Mouse (Mus musculus): ENCODE results near the gene Rps15. TPM values are rescaled to one million over a fixed set of nuclear protein-coding genes. Genes with fewer than 3 reads are reported as not detected.

Rps15 gene
- total RNA-seq, 2 experiments from 2014 or later: 733 to 857 TPM

DNA sequence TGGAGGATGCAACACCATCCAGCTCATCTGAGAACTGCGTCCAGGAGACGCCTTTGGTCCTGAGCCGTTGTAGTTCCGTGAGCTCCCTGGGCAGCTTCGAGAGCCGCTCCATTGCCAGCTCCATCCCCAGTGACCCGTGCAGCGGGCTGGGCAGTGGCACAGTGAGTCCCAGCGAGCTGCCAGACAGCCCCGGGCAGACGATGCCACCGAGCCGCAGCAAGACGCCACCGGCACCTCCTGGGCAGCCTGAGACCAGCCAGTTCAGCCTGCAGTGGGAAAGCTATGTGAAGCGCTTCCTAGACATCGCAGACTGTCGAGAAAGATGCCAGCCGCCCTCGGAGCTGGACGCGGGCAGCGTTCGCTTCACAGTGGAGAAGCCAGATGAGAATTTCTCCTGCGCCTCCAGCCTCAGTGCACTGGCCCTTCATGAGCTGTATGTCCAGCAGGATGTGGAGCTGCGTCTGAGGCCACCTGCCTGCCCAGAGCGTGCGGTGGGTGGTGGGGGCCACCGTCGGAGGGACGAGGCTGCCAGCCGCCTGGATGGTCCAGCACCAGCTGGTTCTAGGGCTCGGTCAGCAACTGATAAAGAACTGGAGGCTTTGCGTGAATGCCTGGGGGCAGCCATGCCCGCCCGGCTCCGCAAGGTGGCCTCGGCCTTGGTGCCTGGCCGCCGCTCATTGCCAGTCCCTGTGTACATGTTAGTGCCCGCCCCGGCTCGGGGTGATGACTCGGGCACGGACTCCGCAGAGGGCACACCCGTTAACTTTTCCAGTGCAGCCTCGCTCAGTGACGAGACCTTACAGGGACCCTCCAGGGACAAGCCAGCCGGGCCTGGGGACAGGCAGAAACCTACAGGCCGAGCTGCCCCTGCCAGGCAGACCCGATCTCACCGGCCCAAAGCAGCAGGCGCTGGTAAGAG, 20.6 kb downstream of the Rps15 start:
- peak in 1 of 2 experiments; percentile 54 for DNase-seq (ENCODE audit: low spot score in 2 of 2)

DNA sequence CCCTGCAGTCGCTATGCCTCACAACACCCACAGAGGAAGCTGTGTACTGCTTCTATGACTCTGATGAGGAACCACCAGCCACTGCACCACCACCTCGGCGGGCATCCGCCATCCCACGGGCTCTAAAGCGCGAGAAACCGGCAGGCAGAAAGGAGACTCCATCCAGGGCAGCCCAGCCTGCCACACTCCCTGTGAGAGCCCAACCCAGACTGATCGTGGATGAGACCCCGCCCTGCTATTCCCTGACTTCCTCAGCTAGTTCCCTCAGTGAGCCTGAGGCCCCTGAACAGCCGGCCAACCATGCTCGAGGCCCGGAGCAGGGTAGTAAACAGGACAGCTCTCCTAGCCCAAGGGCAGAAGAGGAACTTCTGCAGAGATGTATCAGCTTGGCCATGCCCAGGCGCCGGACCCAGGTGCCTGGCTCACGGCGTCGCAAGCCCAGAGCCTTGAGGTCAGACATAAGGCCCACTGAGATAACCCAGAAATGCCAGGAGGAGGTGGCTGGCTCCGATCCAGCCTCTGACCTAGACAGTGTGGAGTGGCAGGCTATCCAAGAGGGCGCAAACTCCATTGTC, 21.5 kb downstream of the Rps15 start:
- DNase-seq (ENCODE audit: low spot score in 2 of 2): no peak

DNA sequence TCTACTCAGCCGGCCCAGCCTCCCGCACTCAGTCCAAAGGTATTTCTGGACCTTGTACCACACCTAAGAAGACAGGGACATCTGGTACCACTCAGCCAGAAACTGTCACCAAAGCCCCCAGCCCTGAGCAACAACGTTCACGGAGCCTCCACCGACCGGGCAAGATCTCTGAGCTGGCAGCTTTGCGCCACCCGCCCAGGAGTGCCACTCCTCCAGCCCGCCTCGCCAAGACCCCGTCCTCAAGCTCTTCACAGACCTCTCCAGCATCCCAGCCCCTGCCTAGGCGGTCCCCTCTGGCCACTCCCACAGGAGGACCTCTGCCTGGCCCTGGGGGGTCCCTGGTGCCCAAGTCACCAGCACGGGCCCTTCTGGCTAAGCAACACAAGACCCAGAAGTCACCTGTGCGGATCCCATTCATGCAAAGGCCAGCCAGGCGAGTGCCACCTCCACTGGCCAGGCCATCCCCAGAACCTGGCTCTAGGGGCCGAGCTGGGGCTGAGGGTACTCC, 22.3 kb downstream of the Rps15 start:
- DNase-seq (ENCODE audit: low spot score in 2 of 2): no peak

DNA sequence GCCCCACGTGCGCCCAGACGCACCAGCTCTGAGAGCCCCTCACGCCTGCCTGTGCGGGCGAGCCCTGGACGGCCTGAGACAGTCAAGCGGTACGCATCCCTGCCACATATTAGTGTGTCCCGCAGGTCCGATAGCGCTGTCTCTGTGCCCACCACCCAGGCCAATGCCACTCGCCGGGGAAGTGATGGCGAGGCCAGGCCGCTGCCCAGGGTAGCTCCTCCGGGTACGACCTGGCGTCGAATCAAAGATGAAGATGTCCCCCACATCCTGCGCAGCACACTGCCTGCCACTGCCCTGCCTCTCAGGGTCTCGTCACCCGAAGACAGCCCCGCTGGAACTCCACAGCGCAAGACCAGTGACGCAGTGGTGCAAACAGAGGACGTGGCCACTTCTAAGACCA, 23.1 kb downstream of the Rps15 start:
- DNase-seq (ENCODE audit: low spot score in 2 of 2): no peak

DNA sequence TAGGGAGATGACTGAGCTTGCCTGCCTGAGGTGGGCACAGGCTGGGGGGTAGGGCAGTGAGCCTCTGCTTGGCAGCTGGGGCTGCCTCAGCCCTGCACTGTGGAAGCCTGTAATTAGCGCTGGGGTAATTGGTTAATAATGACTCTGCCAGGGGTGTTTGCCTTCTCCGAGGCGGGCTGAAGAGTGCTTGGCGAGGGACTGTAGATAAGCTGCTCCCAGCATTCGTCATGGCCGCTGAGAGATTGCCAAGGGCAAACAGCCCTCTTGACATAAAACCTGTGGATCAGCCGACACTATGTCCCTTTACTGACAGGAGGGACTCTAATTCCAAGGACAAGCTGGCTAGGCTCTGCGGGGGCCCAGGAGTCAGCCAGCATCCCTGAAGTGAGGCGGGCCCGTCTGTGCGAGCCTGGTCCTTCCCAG, 24.1 kb downstream of the Rps15 start:
- peak in 1 of 2 experiments; percentile 47 for DNase-seq (ENCODE audit: low spot score in 2 of 2)

- DNase-seq (ENCODE audit: low spot score in 2 of 2): no peak
Measured at GRCm38 (mm10) chr10:80317011-80317410, 24.8 kb downstream of the Rps15 start.

DNA sequence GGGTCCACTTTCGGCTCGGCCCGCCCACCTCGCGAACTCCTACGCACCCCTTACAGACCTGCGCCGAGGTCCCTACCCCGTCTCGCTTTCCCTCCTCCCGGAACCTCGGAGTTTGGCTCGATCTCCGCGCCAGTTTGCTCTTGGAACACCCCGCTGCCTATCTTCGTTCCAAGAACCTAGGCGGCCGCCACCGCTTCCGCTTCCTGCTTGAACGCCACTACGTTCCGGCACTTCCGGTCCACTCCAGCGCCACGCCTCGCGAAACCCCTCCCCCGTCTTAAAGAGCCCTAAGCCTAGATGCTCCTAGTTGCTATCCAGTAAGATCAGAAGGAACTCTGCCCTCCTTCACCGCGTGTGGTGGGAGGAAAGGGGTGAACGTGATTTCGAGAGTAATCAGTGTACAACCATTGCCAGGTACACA, 28.1 kb downstream of the Rps15 start, which contains the start of gene 2310011J03Rik:
Gene 2310011J03Rik (minus strand): TSS at position 198 of the 421 bp plus-strand sequence.
- DNase-seq (ENCODE audit: low spot score in 2 of 2): peak; percentile 88 to 89

DNA sequence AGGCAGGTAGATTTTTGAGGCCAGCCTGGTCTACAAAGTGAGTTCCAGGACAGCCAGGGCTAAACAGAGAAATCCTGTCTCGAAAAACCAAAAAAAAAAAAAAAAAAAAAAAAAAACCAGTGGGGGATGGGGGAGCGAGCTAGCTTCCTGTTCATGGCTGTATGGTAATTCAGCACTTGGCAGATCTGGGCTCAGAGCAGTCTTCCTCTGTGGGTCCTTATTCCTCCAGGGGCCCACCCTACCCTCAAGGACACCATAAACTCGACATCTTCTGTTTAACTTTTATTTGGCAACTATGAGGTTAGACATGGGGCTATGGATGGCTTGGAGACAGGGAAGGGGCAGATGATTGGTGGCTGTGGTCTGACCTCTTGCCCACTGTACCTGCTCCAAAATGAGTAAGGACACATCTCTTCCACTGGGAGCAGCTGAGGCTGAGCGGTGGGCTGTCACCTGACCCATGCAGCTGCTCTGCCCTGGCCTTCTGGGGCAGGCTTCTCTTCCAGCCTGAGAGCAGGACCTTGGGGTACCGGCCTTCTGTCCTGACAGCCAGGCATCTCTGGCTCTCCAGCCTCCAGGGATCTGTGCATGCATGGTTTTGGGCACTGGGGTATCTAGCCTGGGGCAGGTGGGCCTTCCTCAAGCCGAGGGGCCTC, 28.9 kb downstream of the Rps15 start:
- no peak for DNase-seq (ENCODE audit: low spot score in 2 of 2)

- DNase-seq (ENCODE audit: low spot score in 2 of 2): no peak
Measured at GRCm38 (mm10) chr10:80321670-80322581, 29.7 kb downstream of the Rps15 start.

- peak in 1 of 2 experiments; percentile 46 for DNase-seq (ENCODE audit: low spot score in 2 of 2)
Measured at GRCm38 (mm10) chr10:80322811-80323211, 30.6 kb downstream of the Rps15 start.

DNA sequence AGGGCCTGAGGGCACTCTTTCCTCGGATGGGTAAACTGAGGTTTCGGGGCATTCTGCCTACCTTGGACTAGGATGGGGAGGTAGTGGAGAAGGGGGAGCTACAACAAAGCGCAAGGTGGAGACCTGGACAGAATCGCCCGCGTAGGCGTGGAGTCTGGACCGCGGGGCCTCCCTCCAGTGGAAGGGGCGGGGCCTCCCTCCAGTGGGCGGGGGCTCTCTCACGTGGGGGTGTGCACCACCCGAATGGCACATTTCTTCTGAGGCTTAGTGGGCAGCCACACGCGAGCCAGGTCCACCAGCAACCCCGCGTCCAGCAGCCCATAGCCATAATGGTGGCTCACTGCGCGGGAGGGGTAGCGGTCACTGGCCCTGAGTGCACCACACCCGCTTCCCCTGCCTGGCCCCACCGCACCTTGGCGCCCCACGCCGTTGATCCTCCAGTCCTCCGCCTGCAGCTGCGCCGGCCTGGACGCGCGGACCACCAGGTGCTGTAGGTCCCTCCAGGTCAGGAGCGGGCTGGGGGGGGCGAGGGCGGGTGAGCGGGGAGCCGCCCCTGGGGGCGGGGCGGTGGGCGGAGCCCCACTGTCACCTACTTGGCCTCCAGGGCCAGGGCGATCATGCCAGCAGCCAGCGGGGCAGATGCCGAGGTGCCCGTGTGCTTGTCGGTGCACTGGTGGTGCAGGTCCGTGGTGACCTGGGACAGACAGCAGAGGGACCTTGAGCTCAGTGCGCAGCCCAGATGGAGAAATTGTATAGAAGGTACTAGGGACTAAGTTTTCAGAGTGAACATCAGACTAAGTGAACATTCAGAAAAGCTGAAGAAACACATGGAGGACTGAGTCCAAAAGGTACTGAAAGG, 31.2 kb downstream of the Rps15 start:
- DNase-seq (ENCODE audit: low spot score in 2 of 2): peak in 1 of 2 experiments; percentile 65

- no peak for DNase-seq (ENCODE audit: low spot score in 2 of 2)
Measured at GRCm38 (mm10) chr10:80324120-80325037, 32.1 kb downstream of the Rps15 start.

GRCm38 (mm10) chr10:80325045-80325444, 32.8 kb downstream of the Rps15 start:
- DNase-seq (ENCODE audit: low spot score in 2 of 2): no peak

DNA sequence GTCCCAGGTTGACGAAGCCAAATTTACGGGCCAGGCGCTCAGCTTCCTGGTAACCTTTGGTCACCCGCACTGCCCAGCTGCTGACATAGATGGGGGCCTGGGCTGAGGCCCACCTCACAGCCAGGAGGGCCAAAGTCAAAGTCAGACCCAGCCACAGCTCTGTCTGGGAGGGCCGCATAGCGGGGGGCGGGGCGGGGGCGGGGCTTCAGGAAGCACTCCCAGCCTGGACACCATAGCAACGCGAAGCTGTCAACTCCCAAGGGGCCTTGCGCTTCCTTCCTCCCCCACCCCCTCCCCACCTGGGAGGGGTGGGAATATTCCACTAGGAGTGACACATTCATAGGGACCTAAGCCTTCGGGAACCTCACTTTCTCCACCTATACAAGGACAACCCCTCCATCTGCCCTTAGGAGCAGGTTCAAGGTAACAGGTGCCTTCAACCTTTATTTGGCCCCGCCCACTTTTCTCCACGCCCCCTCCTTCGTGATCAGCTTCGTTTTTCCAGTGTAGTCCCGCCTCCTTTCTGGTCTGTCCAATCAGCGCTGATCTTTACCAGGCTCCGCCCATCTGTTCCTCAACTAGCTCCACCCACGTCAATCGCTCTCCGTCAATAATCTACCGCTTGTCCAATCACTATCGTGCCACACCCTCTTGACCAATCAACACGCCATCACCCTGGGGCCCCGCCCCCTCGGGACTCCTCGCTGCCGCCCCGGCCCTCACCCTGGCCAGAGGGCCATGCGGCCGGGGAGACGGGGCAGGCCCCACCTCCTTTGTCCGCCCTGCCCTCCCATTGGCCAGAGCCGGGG, 37.2 kb downstream of the Rps15 start, which contains the start of the genes Pcsk4 and Reep6:
Gene Pcsk4 (minus strand): TSS at position 226 of the 809 bp plus-strand sequence.
Gene Reep6 (plus strand): TSS at position 681 of the 809 bp plus-strand sequence.
- DNase-seq (ENCODE audit: low spot score in 2 of 2): peak; percentile 97 to 98

DNA sequence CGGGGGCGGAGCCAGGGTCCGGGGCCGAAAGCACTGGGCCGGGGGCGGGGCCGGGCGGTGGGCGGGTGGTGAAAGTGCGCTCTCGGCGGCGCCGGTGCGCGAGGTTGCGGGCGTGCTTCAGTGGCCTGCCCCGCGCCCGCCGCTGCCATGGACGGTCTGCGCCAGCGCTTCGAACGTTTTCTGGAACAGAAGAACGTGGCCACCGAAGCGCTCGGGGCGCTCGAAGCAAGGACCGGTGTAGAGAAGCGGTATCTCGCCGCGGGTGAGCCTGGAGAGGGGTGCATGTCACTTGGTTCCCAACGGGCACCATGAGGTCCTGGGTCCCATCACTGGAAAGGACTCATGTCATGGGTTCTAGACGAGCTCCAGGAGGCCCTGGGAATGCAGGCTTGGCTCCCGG, 37.8 kb downstream of the Rps15 start:
- no peak for DNase-seq (ENCODE audit: low spot score in 2 of 2)

DNA sequence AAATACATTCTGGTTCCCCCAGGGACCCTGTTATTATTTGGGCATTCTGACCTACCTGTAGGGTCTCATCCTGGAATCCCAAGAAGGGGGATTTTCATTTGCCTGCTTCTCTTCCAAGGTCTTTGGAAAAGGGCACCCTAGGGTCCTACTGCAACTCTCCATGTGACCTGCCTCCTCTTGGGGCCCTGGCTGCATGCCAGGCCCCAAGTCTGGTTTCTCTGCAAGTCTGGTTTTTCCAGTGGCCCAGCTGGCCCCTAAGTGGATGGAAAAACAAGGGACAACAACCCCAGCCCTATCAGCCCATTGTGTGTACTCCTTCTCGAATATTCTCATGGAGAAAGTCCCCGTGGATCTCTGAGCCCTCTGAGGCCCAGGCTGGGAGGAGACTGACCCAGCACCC, 38.6 kb downstream of the Rps15 start:
- DNase-seq (ENCODE audit: low spot score in 2 of 2): no peak
